Mouse (Mus musculus) retina, embryonic 14.5 days (tissue): ENCODE data around the gene Myadml2.

Source experiments
- DNase-seq: peaks from one replicate; pipeline ENCODE4 v3.0.0-alpha.2; 2015; ENCODE audit warnings: low spot score

Myadml2 gene

DNA sequence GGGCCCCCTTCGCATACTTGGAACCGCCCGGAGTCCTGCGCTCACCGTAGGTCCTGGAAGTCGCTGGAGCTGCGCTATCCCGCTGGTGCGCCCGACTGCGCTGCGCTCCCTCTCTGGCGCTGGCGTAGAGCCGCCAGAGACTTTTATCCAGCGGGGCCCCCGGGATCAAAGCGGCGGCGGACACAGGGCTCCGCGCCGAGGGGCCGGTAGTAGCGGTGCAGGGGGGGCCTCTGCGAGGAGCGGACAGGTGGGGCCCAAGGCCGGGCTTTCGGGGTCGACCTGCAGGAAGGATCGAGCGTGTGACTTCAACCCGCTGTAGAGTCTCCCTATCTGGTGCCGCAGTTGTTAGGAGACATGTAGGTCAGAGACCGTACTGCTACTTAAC is 13.1 kb upstream of the Myadml2 start, which contains the start of gene Notum:
Gene Notum (minus strand): TSS at position 100 of the 385 bp plus-strand sequence.
- peak; percentile 17 for DNase-seq

DNA sequence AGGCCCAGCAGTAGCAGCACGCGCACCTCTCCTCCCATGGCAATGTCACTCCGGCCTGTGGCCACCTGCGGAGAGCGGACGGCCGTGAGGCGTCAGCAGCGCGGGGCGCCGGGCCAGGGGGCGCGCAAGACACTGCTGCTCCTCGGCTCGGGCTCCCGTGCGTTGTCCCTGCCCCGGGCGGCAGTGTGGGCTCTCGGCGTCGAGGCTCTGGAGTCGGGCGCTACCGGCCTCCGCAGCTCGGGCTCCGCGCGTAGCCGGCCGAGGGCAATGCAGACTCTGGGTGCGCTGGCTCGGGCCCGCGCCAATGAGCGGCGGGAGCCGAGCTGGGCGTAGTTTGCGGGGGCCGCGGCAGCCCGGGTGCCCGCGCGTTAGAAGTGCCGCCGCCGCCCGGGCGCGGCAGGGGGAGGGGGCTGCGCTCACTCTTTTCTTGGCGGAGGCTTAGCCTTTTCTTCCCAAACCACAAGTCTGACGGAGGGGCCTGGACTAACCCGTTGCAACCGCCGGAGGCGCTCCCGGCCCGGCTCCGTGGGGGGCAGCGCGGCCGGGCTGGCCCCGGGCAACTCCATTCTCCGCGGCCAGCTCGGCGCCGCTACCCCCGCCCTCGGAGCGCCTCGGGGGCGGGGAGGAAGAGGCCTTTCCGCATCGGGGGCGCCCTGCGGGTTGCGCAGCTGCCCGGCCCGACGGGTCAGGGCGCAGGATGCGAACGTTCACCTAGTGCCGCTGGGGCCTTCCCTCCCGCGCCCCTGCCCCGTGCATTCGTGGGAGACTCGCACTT is 12.5 kb upstream of the Myadml2 start:
- DNase-seq: peak; percentile 67

DNA sequence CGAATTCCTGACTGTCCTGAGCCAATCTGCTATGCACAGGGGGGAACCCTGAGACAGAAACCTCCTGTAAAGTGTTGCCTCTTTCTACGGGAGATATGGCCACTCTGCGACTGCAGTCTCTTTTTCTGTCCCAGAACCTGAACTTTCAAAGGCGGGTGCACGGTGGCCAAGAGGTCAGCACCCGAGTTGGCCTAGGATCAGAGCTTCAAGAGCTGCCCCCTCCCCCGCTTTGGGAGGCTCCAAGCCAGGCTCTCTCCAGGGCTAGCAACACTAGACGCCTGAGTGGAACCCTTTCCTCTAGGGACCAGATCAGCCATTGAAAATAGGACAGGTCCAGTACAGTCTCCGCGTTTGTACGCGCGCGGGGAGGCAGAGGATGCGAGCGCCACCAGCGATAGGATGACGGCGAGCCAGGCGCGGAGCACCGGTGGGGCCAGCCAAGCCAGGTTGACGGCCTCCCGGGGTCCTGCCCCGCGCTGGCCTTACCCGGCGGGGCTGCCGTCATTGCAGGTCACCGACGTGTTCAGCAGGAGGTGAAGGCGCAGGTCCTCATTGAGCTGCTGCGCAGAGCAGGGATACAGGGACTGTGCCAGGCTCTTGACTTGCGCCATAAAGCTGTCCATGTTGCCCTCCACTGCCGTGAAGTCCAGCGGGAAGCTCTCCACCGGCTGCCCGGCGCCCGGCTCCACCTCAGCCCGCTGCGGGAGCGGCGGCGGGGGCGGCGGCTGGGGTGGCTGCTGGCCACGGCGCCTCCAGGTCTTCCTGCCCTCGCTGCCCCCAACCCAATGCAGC is 11.7 kb upstream of the Myadml2 start:
- peak; percentile 25 for DNase-seq

GRCm38 (mm10) chr11:120658876-120659410 is 11.0 kb upstream of the Myadml2 start:
- peak; percentile 84 for DNase-seq

GRCm38 (mm10) chr11:120657301-120657700 is 9.3 kb upstream of the Myadml2 start:
- DNase-seq: no peak

DNA sequence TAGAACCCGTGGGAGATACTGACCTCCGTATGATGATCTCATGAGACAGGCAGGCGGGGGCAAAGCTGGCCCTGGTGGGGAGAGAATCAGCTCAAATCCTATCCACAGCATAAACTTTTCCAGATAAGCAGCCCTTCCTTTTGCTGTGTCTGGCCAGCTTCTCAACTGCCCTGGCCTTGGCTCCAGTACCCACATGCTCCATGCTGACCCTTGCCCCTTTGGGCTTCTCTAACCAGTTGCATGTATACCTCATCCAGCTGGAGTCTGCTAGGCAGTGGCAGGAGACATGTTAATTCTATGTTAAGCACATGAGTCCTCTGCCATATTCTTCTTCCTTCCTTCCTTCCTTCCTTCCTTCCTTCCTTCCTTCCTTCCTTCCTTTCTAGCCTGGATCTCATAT is 6.8 kb upstream of the Myadml2 start:
- DNase-seq: no peak

DNA sequence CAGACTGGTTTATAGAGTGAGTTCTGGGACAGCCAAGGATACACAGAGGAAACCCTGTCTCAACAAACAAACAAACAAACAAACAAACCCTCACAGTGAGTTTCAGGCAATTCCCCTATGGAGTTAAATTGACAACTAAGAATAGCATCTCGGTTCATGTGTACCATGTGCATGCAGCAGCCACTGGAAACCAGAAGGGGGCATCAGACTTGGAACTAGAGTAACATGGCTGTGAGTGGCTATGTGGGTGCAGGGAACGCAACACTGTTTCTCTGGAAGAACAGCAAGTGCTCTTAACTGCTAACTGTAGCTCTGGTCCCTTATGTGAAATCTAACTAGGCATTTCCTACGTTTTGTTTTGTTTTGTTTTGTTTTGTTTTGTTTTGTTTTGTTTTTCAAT is 3.9 kb upstream of the Myadml2 start:
- DNase-seq: no peak

DNA sequence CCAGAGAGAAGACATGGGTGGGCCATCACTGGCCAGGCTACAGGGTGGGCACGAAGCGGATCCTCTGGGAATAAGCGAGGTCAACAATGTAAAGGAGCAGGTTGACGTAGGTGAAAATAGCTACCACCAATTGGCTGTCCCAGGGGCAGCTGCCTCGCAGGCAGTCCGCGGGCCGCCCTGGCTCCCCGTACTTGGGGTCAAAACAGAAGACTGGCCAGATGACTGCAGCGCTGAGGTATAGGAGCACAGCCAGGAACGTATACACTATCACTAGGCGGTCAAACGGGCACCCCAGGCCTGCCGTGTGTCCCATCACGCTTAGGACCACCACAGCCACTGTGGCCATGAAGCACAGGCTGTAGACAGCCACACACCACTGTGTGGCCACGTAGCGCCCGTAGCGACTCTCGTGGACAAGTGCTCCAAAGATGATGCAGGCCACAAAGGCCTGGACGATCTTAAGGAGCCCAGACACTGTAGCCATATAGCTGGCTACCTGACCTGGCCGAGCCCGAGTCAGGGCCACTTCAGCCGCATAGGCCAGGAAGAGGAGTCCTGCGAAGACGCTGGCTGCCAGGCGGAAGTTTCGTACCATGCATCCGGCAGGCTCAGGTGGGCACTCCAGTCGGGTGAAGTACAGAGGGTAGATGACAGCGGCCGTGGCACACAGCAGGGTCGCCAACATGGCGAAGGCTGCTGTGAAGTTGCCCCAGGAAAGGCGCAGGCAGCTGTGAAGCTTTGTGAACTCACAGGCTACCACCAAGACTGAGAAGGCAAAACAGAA is 719 bp downstream of the Myadml2 start:
- no peak for DNase-seq

GRCm38 (mm10) chr11:120643601-120643987 is 4.4 kb downstream of the Myadml2 start, which contains the start of gene Pycr1:
TSS of gene Pycr1 (minus strand) at chr11:120643769.
- peak; percentile 93 for DNase-seq

DNA sequence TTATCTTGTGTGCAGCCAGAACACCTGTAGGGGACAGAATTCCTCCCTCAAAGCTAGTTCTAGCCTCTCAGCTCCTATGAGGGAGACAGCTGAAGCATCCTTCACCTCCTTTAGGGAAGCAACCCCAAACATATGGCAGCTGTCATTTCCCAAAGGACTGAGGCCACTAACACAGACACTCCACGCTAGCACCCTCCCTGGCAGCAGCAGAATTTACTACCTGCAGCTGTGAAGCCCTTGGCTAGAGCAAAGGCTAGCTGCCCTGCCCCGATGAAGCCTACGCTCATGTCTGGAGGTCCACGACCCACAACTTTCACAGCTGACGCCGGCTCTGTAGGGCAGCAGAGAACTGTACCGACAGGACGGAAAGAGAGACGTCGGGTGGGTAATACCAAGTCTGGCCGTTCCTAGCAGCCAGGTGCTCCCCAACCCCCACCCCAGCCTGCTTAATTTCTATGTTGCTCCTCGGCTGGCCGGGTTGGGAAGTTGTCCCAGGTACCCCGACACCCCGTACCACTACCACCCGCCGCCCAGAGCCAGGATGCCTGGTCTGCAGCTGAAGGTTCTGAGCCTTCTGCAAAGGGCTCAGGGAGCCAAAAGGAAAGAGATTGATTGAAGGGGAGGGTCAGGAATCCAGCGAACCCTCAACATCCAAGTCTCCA is 4.9 kb downstream of the Myadml2 start:
- peak; percentile 20 for DNase-seq

DNA sequence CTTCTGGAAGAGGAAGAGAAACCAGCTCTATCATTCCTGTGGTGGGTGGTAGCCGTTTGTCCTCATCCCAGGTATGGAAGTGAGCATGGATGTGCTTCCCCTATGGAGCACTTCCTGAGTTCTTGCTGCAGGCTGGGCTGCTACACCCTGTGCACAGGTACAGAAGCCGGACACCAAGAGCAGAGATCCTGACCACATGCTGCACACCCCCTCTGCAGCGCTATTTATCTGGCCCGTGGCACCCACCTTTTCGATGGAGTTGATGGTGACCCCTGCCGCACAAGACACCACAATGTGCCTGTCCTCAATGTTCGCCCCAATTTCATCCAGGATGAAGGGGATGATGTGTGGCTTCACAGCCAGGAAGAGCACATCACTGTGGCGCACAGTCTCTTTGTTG is 6.1 kb downstream of the Myadml2 start:
- DNase-seq: no peak

DNA sequence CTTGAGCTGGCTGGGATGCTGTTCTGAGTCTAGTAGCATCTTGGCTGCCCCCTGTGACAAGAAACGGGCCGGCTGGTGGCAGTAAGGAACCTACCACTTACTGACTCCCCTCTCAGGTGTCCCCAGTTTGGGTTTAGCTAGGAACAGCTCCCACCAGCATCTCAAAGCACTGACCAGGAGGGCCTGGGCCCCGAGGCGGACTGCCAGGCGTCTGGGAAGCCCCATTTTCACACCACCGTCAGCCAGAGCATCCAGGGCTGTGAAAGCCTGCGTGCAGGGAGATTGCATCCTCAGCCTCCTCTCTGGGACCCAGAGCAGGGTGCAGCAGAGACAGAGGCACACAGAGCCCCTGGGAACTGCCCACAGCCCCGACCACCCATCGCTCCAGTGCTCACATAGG is 6.7 kb downstream of the Myadml2 start:
- no peak for DNase-seq

- DNase-seq: no peak
Measured at GRCm38 (mm10) chr11:120634810-120635209, 13.1 kb downstream of the Myadml2 start.

DNA sequence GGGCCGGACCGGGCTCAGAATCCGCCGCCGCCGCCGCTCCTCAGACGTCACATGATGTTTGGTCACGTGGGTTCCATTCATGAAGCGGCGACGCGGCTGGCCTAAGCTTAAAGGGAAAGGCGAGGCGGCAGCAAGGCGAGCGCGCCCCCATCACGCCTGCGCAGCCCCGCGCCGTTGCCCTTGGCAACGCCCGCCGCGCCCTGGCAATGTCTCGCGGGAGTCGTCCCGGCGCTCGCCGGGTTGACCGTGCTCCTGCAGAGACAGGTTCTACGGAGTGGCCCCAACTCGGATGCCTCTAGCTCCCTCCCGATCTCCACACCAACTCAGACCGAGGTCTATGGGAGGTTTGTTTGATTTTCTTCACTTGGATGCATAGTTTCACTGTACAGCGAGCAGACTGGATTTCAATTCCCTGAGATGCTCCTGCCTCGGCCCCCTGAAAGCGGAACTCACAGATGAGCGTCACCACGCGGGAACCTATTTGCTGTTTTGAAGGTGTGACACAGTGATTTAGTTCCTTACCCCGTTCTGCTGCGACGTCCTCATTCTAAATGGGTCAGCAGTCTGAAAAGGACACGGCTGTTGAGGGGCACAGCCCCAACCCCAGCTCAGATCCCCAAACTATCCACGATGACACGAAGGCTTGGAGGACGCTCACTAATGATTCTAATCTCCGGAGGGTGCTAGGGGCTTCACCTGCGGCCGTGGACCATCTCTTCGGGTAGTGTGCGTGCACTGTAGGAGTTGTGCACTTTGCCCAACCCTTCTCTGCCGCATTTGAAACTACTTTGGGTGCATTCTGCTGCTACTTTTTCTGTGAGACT is 14.2 kb downstream of the Myadml2 start, which contains the start of gene Mafg:
Gene Mafg (minus strand): TSS at position 81 of the 824 bp plus-strand sequence.
- DNase-seq: peak; percentile 98

DNA sequence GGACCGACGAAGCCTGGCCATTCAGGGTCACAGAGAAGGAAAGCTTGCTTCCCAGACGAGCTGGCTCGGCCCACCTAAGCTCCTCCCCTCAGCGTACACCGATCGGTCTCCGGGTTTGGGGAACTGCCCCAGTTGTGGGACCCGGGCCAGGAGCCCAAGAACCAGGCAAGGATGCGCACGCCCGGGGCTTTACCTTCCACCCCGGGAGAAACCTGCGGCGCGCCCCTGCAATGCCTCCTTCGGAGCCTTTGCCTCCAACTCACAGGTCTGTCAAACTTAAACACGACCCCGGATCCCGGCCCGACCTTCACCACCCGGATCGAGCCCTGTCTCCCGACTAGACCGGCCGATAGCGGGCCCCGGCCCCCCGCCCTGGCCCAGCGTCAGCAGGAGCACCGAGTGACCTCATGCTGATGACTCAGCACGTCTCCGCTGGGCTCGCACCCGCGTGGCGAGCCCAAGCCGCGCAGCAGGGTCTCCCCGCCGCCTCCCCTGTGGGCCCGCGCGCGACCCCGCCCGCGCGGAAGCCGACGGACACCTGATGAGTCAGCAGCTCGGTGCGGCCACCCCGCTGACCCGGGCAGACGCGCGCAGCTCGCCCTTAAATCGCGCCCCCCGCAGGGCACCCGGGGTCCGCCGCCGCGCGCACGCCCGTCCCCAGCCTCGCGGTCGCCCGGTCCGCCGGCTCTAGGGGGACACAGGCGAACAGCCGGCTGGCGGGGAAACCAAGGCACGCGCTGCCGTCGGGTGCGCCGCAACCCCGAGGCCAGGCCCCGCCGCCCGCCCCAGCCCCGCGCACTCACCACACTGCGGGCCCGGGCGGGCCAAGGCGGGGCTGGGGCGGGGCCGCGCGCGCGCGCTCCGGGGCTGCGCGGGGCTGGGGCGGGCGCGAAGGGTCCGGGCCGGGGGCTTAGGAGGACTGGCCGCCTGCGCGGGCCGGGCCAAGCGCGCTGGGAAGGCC is 15.1 kb downstream of the Myadml2 start:
- peak; percentile 61 for DNase-seq

DNA sequence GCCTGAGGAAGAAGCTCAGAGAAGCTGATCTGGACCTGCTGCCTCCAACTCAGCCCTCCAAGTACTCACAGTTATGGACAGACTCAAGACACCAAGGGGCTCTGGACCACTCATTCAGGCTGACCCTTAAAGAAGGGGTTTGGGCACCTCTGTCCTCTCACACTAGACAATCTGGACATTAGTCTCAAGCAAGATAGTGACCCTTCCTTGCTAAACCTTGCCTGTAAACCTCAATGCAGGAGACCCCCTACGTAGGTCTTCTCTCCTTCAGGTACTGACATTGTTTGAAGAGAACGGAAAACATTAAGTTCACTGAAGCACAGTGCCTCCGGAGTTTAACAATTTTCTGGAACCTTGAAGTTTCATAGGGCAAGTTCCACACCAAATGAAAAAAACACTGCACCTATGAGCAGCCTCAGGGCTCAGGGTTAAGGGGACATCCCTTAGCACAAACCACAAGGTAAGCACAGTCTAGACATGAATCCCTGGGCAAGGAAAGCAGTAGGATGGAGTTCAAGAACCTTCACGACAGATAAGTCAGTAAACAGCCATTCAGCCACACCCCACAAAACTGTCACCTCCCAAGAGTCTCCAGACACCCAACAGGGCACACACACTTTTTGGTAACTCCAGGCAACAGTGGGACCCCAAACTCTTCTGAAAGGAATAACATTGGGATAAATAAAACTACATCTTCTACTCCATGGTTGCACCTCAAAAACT is 16.1 kb downstream of the Myadml2 start:
- DNase-seq: no peak

DNA sequence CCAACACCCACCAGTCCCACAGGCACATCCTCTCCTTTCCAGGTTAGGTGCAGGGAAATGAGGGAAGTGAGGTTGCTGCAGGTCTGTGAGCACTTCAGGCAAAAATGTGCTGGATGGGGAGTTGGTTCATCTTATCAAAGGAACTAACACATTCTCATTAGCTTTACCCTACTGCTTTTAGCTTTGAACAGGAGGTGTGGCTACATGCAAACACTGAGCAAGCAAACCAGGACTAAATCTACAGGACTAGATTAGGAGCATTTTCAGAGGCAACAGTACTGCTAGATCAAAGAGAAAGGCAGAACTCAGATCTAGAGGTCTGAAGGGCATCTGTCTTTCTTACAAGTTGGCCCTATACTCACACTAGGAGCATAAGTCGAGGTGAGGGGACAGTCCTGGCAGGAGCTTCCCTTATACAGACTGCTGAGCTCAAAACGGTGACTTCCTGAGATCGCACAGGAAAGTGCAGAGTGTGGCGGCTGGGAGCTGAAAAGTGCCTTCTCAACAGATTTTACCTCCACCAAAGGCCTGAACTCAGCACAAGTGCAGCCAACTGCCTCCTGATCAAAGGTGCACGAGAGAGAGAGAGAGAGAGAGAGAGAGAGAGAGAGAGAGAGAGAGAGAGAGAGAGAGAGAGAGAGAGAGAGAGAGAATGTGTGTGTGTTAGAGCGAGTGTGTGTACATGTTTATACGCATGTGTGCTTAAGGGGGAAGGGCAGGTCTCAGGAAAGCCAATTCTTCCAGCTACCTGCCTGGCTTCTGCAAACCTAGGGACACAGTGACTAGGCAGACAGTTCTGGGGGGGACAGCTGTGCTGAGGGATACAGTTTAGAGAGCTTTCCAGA is 16.9 kb downstream of the Myadml2 start:
- no peak for DNase-seq

DNA sequence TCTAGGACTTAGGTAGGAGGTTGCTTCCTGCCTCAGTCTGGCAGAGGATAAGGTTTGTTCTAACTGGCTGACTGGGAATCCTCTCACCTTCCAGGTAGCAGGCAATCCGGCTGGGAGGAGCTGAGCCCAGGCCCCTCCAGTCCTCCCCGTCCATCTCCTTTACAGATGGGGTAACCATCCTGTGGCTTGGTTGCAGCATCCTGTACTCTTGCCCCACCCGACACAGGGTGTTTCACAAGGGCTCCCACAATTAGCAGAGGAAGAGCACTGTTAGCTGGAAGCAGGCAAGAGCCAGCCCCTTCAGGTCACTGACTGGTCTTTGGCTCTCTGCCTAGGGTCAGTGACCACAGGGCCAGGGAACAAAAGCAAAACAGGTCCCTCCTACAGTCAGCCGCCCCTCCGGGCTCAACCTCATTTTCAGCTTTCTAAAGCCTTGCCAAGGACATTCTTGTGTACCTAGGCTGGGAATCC is 17.5 kb downstream of the Myadml2 start:
- DNase-seq: no peak
